Mouse (Mus musculus) thymus, postnatal 36 days (tissue): ENCODE results near the gene Sorcs3.

Experiments
- DNase-seq, 2 experiments: peaks; one replicate each; pipeline ENCODE4 v3.0.0; 2022; ENCODE audit warnings: mixed read lengths in 2 of 2

The Sorcs3 gene

DNA sequence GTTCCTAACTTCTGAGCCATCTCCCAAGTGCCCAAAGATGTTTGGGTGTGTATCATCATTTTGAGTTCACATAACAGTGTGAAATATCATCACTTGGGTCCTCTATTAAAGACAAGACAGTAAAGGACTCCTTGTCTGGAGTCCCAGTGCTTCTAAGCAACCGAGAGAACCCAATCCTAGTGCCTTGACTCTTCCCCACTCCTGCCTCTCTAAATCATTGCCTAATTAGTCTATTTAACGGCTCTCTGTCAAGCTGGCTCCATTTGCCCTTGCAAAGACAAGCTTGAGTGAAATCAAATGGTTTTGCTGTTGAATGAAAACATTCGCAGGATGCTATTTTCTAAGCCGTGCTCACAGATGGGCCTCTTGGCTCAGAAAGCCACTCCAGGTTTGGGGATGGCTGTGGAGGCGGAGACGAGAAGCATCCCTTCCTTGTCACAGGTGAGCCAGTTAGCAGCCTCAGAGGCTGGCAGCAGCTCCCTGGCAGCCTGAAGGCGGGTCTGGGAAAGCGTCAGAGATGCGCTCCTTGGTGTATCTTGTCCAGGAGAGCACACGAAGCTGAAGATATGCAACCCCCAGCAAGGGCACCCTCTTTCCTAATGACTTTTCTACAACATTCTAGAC, 79.9 kb downstream of the Sorcs3 start:
- no peak for DNase-seq

DNA sequence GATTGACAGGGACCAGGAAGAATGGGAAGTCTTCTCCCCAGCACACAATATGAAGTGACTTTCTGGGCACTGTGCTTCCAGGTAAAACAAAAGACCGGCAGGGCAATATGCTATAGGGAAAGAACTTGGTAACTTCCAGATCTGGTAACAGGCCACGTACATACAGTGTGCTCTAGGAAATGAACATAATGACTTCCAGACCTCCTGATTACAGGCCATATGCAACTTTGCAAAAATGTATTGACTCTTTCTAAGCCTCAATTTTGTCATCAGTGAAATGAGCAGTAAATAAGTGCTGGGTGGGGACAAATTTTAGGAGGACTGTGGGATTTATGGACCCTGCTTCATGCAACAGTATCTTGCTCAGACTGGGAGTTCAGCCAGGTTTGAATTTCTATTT, 88.4 kb downstream of the Sorcs3 start:
- DNase-seq = no peak

DNA sequence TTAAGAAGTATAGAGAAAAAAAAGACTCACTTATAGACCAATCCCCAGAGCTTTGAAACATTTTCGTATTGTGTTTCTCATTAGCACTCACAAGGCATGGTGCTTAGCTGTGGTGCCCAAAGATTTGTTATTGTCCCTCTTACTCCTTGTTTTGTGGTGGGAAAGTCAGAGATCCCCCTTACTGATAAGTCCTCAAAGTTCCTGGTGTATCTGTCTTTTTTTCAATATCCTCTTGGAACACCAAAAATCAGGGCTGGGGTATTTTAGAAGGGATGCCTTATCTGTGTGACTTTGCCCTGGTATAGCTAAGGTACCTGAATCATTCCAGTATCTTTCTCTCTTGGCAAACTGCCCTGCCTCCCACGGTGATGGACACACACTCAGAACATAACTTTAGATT, 92.6 kb downstream of the Sorcs3 start:
- DNase-seq = no peak

DNA sequence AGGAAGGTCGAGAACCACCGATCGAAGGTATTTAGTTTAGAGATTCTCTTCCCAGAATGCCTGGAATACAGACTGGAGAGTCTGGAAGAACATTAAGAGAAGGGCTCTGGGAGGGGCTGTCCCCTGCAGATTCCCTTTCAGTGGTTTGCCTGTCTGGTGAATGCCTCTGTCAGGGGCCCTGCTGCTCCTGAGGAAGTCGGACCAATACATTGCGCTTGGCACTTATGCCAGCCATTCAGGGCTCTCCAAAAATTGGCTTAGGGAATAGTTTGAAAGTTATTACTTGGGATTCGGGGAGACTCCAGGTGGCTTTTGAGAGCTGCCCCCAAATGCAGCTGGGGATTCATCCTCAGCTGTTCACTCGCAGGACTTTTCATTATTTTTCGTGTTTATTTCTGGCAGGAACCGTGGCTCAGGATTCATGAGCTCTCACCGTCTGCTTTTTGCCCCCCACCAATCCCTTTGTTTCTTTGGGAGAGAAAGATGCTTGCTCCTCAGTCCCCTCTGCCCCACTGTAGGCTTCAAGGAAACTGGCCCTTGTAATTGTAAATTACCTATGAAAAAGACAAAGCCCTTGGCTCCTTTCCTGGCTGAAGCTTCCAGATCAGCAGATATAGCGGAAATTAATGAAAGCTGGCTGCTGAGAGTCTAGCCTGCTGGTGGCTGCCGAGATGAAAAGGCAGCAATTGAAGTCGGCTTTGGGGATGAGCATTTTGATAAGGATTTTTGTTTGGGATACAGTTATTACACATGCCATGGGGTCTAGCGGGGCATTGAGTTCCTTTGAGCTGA, 94.8 kb downstream of the Sorcs3 start:
- DNase-seq = no peak

DNA sequence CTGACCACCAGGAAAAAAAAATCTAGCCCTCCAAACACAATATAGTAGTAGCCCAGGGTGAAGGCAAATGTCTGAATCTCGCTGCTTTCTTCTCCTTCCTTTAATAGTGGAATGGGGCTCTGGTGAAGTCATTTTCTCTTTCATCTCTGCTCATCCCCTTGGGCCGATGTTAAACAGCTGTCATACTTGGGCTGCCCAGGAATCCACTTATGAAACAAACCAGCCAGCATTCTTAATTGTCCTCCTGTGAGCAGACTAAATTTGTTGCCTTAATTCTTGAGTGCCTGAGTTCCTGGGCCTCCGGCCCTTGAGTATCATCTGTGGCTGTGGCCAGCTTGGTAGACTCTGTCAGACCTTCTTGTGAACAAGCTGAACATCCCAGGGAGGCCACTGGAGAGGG, 95.5 kb downstream of the Sorcs3 start:
- DNase-seq = no peak

DNA sequence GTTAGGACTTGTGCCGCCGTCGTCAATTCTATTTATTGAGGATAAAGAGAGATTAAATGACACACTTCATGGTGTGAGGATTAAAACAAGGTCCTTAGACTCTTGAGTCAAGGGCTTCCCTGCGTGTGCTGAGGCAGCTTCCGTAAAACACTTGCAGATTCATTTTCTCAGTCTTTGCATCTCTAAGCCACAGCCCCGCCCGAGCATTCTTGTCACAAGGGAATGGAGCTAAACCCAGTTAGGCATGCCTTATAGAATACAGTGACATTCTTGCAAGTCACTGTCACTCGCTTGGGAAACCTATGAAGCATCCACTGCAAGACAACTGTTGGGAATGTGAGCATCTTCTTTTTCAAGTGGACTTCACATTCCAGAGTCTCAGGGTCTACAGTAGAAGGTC, 102.5 kb downstream of the Sorcs3 start:
- DNase-seq = no peak

DNA sequence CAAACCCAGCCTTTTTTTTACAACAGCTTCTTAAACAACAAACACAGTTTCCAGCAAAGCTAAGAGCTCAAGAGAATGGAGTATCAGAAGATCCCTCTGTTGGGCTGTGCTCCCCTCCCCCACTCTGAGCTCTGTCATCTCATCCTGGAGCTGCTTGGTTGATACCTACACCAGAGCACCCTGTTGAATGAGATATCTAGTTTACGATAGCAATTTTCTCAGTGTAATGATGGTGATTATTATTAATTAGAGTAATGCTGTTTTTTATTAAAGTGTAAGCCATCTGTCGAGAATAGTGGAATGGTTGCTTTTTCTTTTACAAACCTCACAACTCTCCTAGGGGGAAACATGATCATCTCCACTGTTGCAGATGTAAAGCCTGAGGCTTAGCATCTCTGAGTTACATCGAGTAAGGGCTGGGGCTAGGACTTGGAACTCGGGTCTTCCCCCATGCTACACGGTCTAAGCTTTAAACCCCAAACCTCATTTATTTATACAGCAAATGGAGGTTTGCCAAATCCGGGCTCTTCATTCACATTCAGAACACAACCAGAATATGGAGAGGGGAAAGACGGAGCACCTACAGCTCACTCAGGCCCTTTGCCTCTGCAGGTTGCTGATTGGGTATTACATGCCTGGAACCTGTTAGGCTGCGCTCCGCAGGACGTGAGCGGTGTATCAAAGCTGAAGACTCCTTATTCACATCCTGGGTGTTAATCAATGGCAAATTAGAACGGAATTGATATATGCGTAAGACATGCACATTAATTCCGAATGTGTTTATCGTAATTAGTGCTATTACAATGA, 103.9 kb downstream of the Sorcs3 start:
- no peak for DNase-seq

DNA sequence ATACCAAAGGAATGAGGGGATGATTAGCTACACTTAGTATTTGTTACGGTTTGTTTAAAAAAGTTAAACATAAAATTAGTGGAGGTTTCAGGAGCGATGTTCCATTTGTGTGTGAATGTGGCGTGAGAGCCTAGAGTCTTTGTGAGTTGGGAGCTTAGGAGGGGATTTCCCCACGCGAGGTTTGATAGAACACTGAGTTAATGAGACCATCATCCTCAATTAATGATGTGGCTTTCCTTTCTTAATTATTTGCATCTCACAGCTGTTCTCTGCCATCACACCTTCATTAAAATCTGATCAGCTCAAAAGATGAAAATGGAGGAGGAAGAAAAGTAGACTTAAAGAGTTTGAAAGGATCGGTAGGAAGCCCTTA, 104.5 kb downstream of the Sorcs3 start:
- DNase-seq = no peak

DNA sequence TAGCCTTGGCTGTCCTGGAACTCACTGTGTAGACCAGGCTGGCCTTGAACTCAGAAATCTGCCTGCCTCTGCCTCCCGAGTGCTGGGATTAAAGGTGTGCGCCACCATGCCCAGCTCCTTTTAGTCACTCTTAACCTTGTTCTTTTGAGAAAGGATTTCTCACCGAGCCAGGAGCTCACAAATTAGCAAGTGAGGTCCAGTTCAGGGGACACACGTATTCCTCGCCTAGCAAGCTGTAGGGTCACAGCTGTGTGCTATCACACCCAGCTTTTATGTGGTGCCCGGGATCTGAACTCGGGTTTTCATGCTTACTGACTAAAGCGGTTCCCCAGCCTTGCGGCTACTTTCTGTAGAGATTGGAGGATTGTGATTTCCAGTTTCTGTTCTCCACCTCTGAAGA, 108.0 kb downstream of the Sorcs3 start:
- DNase-seq = no peak

DNA sequence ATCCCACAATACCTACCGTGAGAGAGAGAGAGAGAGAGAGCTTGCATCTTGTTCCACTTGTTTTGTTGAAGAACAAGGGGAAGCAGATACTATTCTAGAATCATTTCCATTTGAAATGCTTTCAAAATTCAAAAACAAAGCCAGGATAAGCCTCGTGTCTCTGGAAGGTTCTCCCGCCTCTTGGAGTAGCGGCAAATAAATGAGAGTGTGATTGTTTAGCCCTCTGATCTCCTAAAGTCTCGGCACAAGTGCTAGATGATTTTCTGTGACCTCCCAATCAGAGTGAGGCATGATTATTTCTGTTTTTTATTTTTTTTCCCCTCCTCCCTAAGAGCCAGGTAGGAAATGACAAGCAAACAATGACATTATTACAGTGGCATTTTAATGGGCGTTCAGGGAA, 121.3 kb downstream of the Sorcs3 start:
- no peak for DNase-seq

DNA sequence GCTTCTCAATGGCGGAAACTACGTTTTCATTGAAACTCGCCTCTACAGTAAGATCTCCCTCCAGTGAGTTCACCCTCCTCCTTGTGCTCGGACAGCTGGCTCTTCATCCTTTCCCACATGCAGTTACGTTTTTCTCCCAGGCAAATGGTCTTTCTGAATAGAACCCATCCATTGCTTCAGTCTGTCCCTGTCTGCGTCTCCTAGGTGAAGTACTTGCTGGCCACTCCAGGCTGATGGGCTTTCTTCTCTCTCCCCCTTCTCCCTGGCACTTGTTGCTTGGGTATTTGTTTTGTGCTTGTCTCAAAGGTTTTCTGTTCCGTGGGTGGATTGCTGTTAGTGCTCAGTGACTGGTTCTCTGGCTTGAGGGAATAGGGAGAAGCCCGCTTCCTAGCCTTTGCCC, 122.3 kb downstream of the Sorcs3 start:
- DNase-seq = no peak

DNA sequence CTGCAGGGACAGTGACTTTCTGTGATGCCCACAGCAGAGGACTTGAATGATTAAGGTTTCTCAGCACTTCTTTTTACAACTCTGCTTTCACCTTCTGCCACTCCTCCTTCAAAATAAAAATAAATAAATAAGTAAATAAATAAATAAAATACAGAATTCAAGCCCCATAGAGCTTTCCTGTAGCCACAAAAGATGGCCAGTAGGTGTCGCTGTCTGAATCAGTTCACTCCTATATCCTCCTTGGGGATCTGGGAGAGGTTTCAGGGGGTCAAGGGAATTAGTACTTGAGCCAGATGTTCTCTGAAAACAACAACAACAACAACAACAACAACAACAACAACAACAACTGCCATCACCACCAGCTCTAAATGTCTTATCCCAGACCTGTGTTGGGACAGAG, 125.8 kb downstream of the Sorcs3 start:
- DNase-seq = no peak

DNA sequence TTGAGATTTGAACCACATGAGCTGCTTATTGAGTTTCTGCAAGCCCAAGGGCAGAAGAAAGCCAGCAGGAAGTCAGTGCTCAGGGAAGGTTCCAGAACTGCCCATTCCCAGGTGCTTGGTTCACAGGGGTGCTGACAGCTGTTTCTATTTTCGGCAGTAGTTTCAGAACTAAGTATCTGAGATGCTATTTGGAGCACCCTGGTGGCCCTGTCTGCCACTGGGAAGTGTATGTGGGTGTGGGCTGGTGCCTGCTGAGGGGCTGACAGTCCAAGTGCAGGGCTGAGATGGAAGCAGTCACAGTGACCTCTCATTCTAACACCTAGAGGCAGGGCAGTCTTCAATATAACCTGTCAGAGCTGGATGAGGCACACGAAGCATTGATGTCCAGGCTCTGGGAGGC, 127.3 kb downstream of the Sorcs3 start:
- no peak for DNase-seq

DNA sequence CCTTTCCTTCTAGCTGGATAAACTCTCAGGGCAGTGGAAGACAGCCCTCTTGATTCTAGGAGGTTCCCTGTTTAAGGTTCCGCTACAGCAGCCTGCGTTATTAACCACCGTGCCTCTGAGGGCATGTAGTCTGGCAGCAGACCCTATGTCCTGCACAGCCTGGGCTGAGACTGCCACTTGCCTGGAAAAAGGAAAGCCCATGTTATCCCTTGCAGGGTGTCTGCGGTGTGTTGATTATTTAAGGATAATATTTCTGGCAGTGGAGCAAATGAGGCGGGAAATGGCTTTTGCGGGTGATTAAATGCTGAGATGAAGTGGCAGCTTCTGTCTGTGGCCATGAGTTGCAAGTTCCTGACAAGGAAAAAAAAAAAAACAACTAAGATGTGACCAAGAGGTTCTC, 131.6 kb downstream of the Sorcs3 start:
- no peak for DNase-seq

DNA sequence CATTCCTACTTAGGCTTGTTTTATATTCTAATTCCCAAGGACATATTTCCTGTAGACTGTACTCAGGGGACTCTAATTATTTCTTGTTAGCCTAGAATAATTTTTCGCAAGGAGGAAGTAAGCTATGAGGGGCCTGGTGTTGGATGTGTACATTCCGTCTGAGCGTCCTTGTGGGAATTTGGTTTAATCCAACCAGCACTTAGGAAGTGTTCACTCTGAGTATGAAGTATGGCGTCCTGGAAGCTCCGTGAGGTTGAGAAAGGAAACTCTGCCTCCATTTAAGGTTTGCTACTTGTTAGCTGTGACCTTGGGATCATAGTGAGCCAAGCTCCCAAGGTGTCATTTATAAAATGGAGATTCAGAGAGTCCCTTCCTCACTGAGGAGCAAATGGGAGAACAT, 132.3 kb downstream of the Sorcs3 start:
- DNase-seq = no peak

DNA sequence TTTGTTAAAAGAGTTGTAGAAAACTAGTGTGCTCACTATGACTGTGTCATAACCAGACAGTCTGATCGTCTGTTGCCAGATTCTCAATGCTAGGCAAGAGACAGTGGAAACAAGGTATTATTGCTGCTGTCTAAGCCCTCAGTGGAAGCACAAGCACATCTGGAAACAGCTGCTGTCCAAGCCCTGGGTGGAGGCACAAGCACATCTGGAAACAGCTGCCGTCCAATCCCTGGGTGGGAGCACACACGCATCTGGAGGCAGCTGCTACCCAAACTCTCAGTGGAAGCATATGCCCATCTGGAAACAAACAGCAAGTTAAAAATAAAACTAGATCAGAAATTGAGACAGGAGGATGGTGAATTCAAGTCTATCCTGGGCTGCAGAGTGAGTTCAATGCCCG, 136.9 kb downstream of the Sorcs3 start:
- no peak for DNase-seq

DNA sequence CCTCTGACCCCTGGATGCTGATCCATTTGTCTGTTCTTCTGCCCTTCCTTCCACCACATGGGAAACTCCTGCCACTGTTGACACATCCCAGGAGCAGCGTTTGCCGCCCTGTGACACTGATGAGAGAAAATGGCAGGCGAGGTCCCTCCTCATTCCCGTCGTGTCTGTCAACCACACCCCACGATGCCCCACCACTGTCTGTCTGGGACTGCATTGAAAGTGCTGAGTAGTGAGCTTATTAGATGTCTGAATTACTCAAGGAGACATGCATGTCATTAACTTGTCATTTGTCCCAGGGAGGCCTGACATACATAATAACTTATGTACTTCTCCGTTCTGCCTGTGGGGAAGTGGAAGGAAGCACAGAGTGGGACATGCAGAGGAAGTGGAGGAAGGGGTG, 137.6 kb downstream of the Sorcs3 start:
- no peak for DNase-seq

DNA sequence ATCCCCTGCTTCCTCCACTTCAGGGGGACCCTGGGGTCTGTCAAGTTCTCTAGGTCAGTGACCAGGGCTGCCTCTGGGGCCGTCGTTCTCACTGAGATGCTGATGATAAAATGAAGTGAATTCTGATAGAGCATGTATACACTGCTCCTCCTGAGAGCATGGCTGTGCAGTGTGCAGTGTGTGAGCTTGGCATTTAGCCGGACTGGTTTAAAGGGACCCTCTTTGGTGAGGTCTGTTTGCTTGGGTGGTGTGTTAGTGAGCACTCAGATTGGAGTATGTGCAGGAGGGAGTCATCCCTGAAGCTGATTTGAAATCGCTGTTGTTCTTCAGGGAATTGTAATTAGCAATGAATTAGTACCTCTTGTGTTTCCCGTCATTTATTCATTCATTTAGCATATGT, 141.3 kb downstream of the Sorcs3 start:
- DNase-seq = no peak

DNA sequence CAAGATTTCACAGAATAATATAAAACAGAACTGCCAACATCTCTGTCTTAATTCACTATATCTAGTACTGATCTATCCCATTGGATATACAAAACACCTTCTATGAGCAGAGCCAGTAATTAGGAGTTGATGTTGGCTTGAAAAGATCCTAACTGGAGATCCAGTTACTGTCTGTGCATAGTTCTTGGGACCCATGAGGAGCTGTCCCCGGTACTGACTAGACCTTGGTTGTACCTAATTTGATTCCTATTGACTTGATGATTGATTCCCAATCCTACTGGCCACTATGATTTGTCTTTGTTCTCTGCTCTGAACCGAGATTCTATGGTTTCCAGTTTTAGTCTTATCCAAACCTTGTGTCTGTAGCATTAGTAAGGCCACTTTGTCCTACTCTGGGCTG, 151.0 kb downstream of the Sorcs3 start:
- no peak for DNase-seq

DNA sequence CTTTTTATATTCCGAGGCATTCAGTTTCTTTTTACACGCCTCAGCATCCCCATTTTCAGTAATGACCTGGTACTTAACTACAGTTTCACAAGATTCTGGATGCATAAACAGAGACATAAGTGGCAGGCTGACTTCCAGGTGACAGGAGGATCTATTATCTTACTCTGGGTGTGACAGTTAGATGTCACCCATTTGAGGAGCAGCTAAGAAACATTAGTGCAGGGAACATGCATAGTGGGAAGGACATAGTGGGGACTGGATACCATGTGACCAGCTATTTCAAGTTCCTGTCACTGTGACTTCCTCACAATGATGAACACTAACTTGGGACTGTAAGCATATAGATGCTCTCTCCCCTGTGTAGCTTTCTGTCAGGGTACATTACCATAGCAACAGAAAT, 156.3 kb downstream of the Sorcs3 start:
- DNase-seq = no peak

DNA sequence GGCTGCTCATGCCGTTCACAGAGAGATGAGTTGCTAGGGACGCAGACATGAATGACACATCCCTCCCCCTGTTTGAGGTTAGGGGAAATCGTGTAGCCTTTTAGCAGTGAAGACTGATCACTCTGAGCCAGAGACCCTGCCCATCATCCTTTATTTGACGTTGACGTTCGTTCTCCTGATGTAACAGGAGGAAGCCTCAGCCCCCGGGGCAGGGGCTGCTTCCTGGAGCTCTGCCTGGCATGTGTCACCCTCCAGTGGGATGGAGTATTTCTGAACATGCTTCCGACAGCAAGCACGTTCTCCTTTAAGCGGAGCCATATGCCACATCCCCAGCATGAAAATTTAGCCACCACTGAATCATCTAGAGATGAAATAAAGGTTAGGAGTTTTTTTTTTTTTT, 162.2 kb downstream of the Sorcs3 start:
- no peak for DNase-seq

DNA sequence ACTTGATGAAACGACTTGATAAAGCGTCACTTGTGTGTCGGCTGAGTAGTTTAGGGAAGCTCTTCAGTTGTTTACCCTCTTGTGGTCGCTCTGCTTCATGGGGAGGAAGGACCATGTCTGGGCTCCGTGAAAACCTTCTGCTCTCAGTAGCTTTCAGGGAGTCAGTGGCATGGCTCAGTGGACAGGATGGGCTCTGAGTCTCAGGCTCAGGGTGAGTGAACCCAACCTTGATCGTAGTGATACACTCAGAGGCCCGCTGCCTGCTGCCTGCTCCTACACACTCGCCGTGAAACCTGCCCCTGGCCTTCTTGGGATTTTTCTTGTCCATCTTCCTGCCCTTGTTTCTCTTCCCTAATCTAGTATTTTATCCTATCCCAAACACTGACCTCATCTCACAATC, 166.0 kb downstream of the Sorcs3 start:
- DNase-seq = no peak

DNA sequence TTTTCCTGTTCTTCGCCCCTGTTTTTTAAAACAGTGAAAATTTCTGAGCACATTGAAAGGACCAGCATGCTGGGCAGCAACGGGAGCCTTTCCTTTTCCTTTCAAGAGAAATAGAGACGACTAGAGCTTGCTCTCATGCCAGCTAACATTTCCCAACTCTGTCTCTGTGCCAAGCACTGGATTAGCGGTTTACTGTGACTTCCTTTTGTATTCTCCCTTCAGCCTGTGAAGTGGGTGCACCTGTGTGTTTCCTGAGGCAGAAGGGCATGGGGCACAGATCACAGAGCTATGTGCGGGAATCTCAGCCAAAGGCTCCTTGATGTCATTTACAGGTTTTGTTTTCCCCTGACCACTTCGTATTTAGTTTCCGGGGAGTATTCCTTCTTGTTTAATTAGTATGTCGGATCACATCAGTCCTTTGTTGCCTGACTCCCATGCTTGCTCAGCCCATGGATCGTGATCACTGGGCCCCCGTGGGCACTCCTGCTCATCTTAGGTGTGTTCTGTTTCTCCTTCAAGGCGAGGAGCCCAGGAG, 172.2 kb downstream of the Sorcs3 start:
- no peak for DNase-seq

DNA sequence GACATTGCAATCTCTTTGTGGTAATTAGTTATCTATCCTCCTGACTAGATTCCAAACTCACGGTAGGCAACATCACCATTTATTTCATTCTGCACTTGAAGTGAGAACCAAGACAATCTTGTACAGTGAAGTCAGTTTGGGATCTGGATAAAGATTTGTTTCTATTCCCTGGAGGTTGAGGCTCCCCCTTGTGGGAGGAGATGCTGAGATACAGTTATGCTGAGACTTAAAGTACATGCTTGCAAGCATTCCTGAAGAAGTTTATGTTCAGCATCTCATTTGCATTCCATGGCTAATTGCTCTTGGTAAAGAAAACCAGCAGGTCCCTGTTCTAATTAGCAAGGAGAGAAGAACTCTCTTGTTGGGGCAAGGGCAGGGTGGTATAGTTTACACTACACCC, 185.7 kb downstream of the Sorcs3 start:
- DNase-seq = no peak
